Mouse (Mus musculus): ENCODE data around the gene Atad5. TPM values are rescaled to one million over a fixed set of nuclear protein-coding genes. Genes with fewer than 3 reads are reported as not detected.

The Atad5 gene
- polyA plus RNA-seq, 1 experiment from 2014 or later: 9.4 TPM

- no peak overlapping the region for H3K4me2 ChIP-seq (replicated peaks)
- H3K4me1 ChIP-seq: peaks cover 6% of the 10 kb centered on the region; the same call in 1 of the 2 replicates
- WGBS: 87% methylated on average over 8 of the region's 8 CpGs
- no peak overlapping the region for H3K4me3 ChIP-seq
- H3K36me3 ChIP-seq: no peaks in the 10 kb centered on the region
- ATAC-seq (ENCODE audit: low FRiP score, low read depth): no peak
- peaks cover 36% of the 10 kb centered on the region for H3K27me3 ChIP-seq (replicated peaks)
- H3K9ac ChIP-seq: no peak overlapping the region
- H3K9me3 ChIP-seq: no peaks in the 10 kb centered on the region
- no peak overlapping the region for H3K27ac ChIP-seq
Observed at GRCm38 (mm10) chr11:80155541-80155940, 66.3 kb downstream of the Atad5 start.

GRCm38 (mm10) chr11:80155961-80156360 is 66.8 kb downstream of the Atad5 start:
- Histone ChIP-seq H3K4me2 (replicated peaks) (no peak overlapping the region), H3K36me3 (no peaks in the 10 kb centered on the region), H3K27ac (no peak overlapping the region), H3K9me3 (no peaks in the 10 kb centered on the region), H3K4me3 (no peak overlapping the region), H3K4me1 (peaks cover 6% of the 10 kb centered on the region; the same call in 1 of the 2 replicates), H3K9ac (no peak overlapping the region), H3K27me3 (replicated peaks) (peaks cover 36% of the 10 kb centered on the region)
- no peak for ATAC-seq (ENCODE audit: low FRiP score, low read depth)
- WGBS: 86% methylated on average over 4 of the region's 4 CpGs

GRCm38 (mm10) chr11:80156841-80157240 is 67.6 kb downstream of the Atad5 start:
- Histone ChIP-seq H3K9ac (no peak overlapping the region), H3K4me1 (peaks cover 6% of the 10 kb centered on the region; the same call in 1 of the 2 replicates), H3K4me2 (replicated peaks) (no peak overlapping the region), H3K9me3 (no peaks in the 10 kb centered on the region), H3K27ac (no peak overlapping the region), H3K27me3 (replicated peaks) (peaks cover 33% of the 10 kb centered on the region), H3K36me3 (no peaks in the 10 kb centered on the region), H3K4me3 (no peak overlapping the region)
- WGBS: 78% methylated on average over 4 of the region's 4 CpGs
- ATAC-seq (ENCODE audit: low FRiP score, low read depth): no peak

DNA sequence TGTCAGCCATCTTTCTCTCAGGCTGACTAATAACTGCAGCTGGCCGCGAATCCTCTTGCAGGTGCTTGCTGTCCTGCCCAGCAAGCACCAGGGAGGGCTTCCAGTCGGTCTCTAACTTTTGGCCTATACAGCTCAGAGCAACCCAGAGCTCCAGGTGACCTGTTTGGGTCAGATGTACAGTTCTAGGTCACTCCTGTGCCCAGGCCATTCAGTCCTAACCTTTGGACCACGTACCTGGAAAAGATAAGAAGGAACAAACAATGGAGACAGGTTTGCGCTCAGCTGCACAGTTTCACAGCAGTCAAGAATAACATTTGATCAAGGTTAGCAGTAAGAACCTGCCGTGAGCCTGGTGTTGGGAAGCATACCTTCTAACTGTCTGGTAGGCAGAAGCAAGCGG is 69.8 kb downstream of the Atad5 start:
- 87% methylated on average over 7 of the region's 7 CpGs for WGBS
- ATAC-seq (ENCODE audit: low FRiP score, low read depth): no peak
- Histone ChIP-seq H3K4me2 (replicated peaks) (no peak overlapping the region), H3K4me3 (no peak overlapping the region), H3K4me1 (peaks cover 4% of the 10 kb centered on the region; the same call in 1 of the 2 replicates), H3K9ac (no peak overlapping the region), H3K27me3 (replicated peaks) (peaks cover 22% of the 10 kb centered on the region), H3K36me3 (no peaks in the 10 kb centered on the region), H3K27ac (no peak overlapping the region), H3K9me3 (no peaks in the 10 kb centered on the region)

- 85% methylated on average over 4 of the region's 4 CpGs for WGBS
- no peak overlapping the region for H3K4me3 ChIP-seq
- ATAC-seq (ENCODE audit: low FRiP score, low read depth): no peak
Observed at GRCm38 (mm10) chr11:80161041-80161440, 71.8 kb downstream of the Atad5 start.

GRCm38 (mm10) chr11:80163362-80164116 is 74.3 kb downstream of the Atad5 start:
- Histone ChIP-seq H3K36me3 (no peaks in the 10 kb centered on the region), H3K4me2 (replicated peaks) (no peak overlapping the region), H3K9ac (no peak overlapping the region), H3K27ac (no peak overlapping the region), H3K9me3 (no peaks in the 10 kb centered on the region), H3K4me3 (no peak overlapping the region), H3K4me1 (no peaks in the 10 kb centered on the region), H3K27me3 (replicated peaks) (no peaks in the 10 kb centered on the region)
- WGBS: 77% methylated on average over 7 of the region's 7 CpGs
- no peak for ATAC-seq (ENCODE audit: low FRiP score, low read depth)

More at GRCm38 (mm10) chr11:80161041-80161440, 71.8 kb downstream of the Atad5 start:
- Histone ChIP-seq H3K9me3 (no peaks in the 10 kb centered on the region), H3K36me3 (no peaks in the 10 kb centered on the region), H3K27me3 (replicated peaks) (peaks cover 2% of the 10 kb centered on the region; the same call in 1 of the 2 replicates), H3K9ac (no peak overlapping the region), H3K4me2 (replicated peaks) (no peak overlapping the region), H3K4me1 (no peaks in the 10 kb centered on the region), H3K27ac (no peak overlapping the region)

DNA sequence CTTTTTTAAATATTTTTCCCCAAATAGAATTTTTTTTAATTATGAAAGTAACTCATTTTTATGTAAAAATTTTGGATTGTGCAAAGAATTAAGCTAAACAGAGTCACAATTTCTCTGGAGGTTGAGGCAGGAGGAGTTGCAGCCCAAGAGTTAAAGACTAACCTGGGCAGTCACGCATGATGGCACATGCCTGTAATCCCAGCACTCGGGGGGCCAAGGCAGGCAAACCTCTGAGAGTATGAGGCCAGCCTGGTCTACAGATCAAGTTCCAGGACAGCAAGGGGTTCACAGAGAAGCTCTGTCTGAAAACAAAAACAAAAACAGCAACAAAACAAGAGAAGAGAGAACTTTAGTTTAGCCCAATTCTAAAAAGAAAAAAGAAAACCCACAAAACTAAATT is 75.0 kb downstream of the Atad5 start:
- no peak for ATAC-seq (ENCODE audit: low FRiP score, low read depth)
- no peaks in the 10 kb centered on the region for H3K36me3 ChIP-seq
- no peak overlapping the region for H3K27ac ChIP-seq
- H3K9ac ChIP-seq: no peak overlapping the region
- WGBS: 59% methylated on average over 2 of the region's 2 CpGs
- no peak overlapping the region for H3K4me3 ChIP-seq
- H3K9me3 ChIP-seq: no peaks in the 10 kb centered on the region
- no peaks in the 10 kb centered on the region for H3K4me1 ChIP-seq
- H3K4me2 ChIP-seq (replicated peaks): no peak overlapping the region
- H3K27me3 ChIP-seq (replicated peaks): no peaks in the 10 kb centered on the region

DNA sequence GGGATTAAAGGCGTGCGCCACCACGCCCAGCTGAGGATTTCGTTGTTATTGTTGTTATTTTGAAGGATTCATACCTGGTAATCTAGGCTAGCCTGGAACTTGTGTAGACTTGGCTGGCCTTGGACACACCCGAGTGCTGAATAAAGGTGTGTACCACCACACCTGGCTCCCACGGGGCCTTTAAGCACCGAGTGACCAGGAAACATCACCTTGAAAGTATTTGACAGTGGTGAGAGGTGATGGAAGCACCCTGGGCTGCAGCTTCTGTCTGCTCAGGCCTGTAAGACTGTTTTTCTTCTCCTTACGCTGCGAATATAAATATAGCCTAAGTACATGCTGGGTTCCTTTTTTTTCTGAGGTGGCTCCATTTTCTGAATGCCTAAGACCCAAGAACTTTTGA is 78.9 kb downstream of the Atad5 start:
- Histone ChIP-seq H3K4me3 (no peak overlapping the region), H3K36me3 (no peaks in the 10 kb centered on the region), H3K9ac (no peak overlapping the region), H3K4me1 (no peaks in the 10 kb centered on the region), H3K27ac (no peak overlapping the region), H3K9me3 (no peaks in the 10 kb centered on the region), H3K27me3 (replicated peaks) (no peaks in the 10 kb centered on the region), H3K4me2 (replicated peaks) (no peak overlapping the region)
- 91% methylated on average over 9 of the region's 9 CpGs for WGBS
- ATAC-seq (ENCODE audit: low FRiP score, low read depth): no peak

DNA sequence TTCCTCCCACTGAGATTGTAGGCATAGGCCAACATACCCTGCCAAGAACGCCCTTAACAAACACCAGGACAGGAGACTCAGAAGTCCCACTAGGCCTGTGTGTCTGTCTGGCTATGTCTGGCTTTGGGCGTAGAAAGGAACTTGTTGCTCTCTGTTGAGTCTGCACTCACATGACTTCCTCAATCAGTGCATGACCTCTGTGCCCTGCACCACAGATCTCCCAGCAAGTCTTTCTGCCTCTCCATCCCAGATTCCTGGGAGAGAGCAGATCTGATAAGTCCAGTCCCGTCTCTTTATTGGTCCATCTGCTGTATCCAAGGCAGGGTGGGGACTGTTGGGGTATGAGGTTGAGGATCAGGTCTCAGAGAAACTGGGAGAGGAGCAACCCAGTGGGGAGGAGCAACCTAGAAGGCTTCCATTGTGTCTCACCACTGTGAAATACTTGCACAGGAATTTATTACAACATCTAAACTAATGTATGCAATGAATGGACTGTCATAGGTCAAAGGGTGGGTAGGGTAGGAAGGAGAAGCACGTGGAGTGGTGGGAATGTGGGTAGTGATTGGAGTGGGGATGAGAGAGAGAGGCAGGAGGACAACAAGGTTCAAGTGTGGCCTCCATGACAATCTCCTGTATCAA is 79.5 kb downstream of the Atad5 start:
- ATAC-seq (ENCODE audit: low FRiP score, low read depth): no peak
- Histone ChIP-seq H3K36me3 (no peaks in the 10 kb centered on the region), H3K27ac (no peak overlapping the region), H3K9ac (no peak overlapping the region), H3K4me1 (no peaks in the 10 kb centered on the region), H3K4me3 (no peak overlapping the region), H3K9me3 (no peaks in the 10 kb centered on the region), H3K4me2 (replicated peaks) (no peak overlapping the region), H3K27me3 (replicated peaks) (no peaks in the 10 kb centered on the region)
- 86% methylated on average over 4 of the region's 4 CpGs for whole genome bisulfite sequencing

GRCm38 (mm10) chr11:80169629-80170028 is 80.4 kb downstream of the Atad5 start:
- Histone ChIP-seq H3K4me2 (replicated peaks) (no peak overlapping the region), H3K36me3 (no peaks in the 10 kb centered on the region), H3K27ac (no peak overlapping the region), H3K4me1 (no peaks in the 10 kb centered on the region), H3K4me3 (no peak overlapping the region), H3K27me3 (replicated peaks) (no peaks in the 10 kb centered on the region), H3K9me3 (no peaks in the 10 kb centered on the region), H3K9ac (no peak overlapping the region)
- WGBS: 87% methylated on average over 3 of the region's 3 CpGs
- ATAC-seq (ENCODE audit: low FRiP score, low read depth): no peak

GRCm38 (mm10) chr11:80170351-80170750 is 81.2 kb downstream of the Atad5 start:
- H3K9ac ChIP-seq: no peak overlapping the region
- H3K27me3 ChIP-seq (replicated peaks): no peaks in the 10 kb centered on the region
- no peak for ATAC-seq (ENCODE audit: low FRiP score, low read depth)
- H3K4me2 ChIP-seq (replicated peaks): no peak overlapping the region
- no peaks in the 10 kb centered on the region for H3K36me3 ChIP-seq
- no peak overlapping the region for H3K4me3 ChIP-seq
- no peak overlapping the region for H3K27ac ChIP-seq
- H3K4me1 ChIP-seq: no peaks in the 10 kb centered on the region
- no peaks in the 10 kb centered on the region for H3K9me3 ChIP-seq
- WGBS: 70% methylated on average over 5 of the region's 5 CpGs

DNA sequence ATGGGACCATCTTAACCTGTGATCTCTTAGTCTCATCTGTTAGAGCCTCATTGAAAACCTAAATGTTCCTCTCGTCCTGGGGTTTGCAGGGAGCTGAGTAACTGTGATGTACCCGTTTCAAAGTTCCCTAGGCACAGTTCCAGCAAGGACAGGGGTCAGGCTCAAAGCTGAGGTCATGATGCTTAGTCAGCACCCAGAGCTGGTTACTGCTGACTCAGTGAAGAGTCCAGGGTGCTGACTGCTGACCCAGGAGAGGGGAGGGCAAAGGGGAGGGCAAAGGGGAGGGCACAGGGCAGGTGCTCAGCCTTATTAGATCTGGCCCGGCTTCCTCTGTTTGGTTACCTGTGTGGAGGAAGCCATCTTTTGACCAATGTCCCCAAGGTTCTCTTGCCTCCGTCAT is 82.7 kb downstream of the Atad5 start:
- Histone ChIP-seq H3K27ac (no peak overlapping the region), H3K27me3 (replicated peaks) (peaks cover 4% of the 10 kb centered on the region; the same call in 1 of the 2 replicates), H3K4me1 (no peaks in the 10 kb centered on the region), H3K4me2 (replicated peaks) (no peak overlapping the region), H3K9me3 (no peaks in the 10 kb centered on the region), H3K4me3 (no peak overlapping the region), H3K36me3 (no peaks in the 10 kb centered on the region), H3K9ac (no peak overlapping the region)
- WGBS: 74% methylated on average over 4 of the region's 4 CpGs
- ATAC-seq (ENCODE audit: low FRiP score, low read depth): no peak
